Comparison of ENCODE assay signal across 29 mouse cellular contexts in genomic region chr1:37379536-37379935, GRCm38 (mm10). TPM values are rescaled to one million over a fixed set of nuclear protein-coding genes. Genes with fewer than 3 reads are reported as not detected.
DNase-seq lines count a peak whose midpoint lies in the region; ATAC-seq and TF ChIP-seq lines count a peak whose summit lies in the region.
"Had no signal": no experiment of that assay in that cellular context is flagged by ENCODE, and none has a peak within 500 bp of the region (broad histone marks: within the 10 kb centered on the region; RNA-seq: fewer than 3 reads in every experiment).

No protein-coding gene starts in this region.

- peaks cover 29% of the 10 kb centered on the region for H3K4me1 ChIP-seq in cerebellum, adult 2 months (ENCODE audit: control insufficient read depth, insufficient read depth, low read length)
- no peaks in the 10 kb centered on the region for H3K4me1 ChIP-seq in hindbrain, postnatal 0 days (ENCODE audit: insufficient read depth, low read length)
- H3K4me1 ChIP-seq in hindbrain, embryonic 16.5 days (ENCODE audit: control insufficient read depth, insufficient read depth, low read depth, low read length) = no peaks in the 10 kb centered on the region
- H3K4me1 ChIP-seq in limb, embryonic 10.5 days = peaks cover 25% of the 10 kb centered on the region
- H3K4me1 ChIP-seq: hindbrain, embryonic 12.5 days; limb, embryonic 12.5 days; liver, embryonic 12.5 days had no signal

- no peak for TF ChIP-seq CTCF in cerebellum, adult 2 months (IDR thresholded peaks at IDR 0.05; ENCODE audit: borderline replicate concordance, insufficient read depth, low read depth, low read length)
- TF ChIP-seq CTCF in hindbrain, postnatal 0 days (IDR thresholded peaks at IDR 0.05; ENCODE audit: low read depth) = no peak

- peaks cover 43% of the 10 kb centered on the region; the same call in 1 of the 2 replicates for H3K36me3 ChIP-seq in hindbrain, postnatal 0 days (ENCODE audit: insufficient read depth, low read length)
- H3K36me3 ChIP-seq in hindbrain, embryonic 16.5 days (ENCODE audit: control insufficient read depth, insufficient read depth, low read length) = peaks cover 15% of the 10 kb centered on the region
- 0 out of 2 replicates have a peak, but pooled peaks cover 3% of the 10 kb centered on the region for H3K36me3 ChIP-seq in limb, embryonic 10.5 days
- H3K36me3 ChIP-seq: G1E had no signal

- ATAC-seq in hindbrain, postnatal 0 days = 0 out of 2 replicates have a peak, but pooled peaks have one; percentile 21
- ATAC-seq in hindbrain, embryonic 16.5 days = no peak
- ATAC-seq: forebrain, embryonic 13.5 days; intestine, embryonic 16.5 days; liver, embryonic 12.5 days; Patski had no signal

- no peak for TF ChIP-seq POLR2A in cerebellum, adult 2 months (IDR thresholded peaks at IDR 0.05; ENCODE audit: borderline replicate concordance, insufficient read depth, low read length)

- DNase-seq in cerebellum, adult 2 months = peak; percentile 61 to 71
- DNase-seq in cerebellum, postnatal 4 days (ENCODE audit: low spot score in 2 of 2) = no peak
- DNase-seq in hindbrain, postnatal 0 days (ENCODE audit: low spot score) = no peak
- DNase-seq in cerebellum, adult 8-10 months = peak; percentile 43
- no peak for DNase-seq in limb, embryonic 10.5 days (ENCODE audit: low spot score)
- DNase-seq in frontal cortex, postnatal 25 days (ENCODE audit: low spot score in 2 of 2) = no peak
- DNase-seq in spleen, postnatal 4 days (ENCODE audit: low spot score in 2 of 2) = no peak
- DNase-seq: adrenal gland, postnatal 36 days; B cell, adult 2 months; heart, adult 11 months; heart, postnatal 10 days; kidney, adult 9 months; kidney, postnatal 25 days; lung, adult 2 months; lung, postnatal 4 days; midbrain, embryonic 14.5 days; thymus, postnatal 25 days had no signal

- H3K9me3 ChIP-seq in hindbrain, postnatal 0 days (ENCODE audit: low read length) = no peaks in the 10 kb centered on the region
- no peaks in the 10 kb centered on the region for H3K9me3 ChIP-seq in hindbrain, embryonic 16.5 days (ENCODE audit: control insufficient read depth, low read length)
- H3K9me3 ChIP-seq in limb, embryonic 10.5 days (replicated peaks) = no peaks in the 10 kb centered on the region
- H3K9me3 ChIP-seq: forebrain, embryonic 13.5 days; G1E; heart, embryonic 12.5 days; hindbrain, embryonic 12.5 days; limb, embryonic 12.5 days; liver, embryonic 12.5 days had no signal

- H3K27ac ChIP-seq in cerebellum, adult 2 months (ENCODE audit: insufficient read depth, low read length) = peak overlapping the region; percentile 15; the same call in 1 of the 2 replicates
- H3K27ac ChIP-seq in hindbrain, postnatal 0 days = no peak overlapping the region
- H3K27ac ChIP-seq in hindbrain, embryonic 16.5 days (ENCODE audit: low read depth, low read length) = no peak overlapping the region
- H3K27ac ChIP-seq in limb, embryonic 10.5 days = peak overlapping the region; percentile 2; the same call in 1 of the 2 replicates
- H3K27ac ChIP-seq: forebrain, embryonic 13.5 days; gastrocnemius, adult 2 months; hindbrain, embryonic 12.5 days; layer of hippocampus, adult 2 months; limb, embryonic 12.5 days; liver, embryonic 12.5 days had no signal

- no peaks in the 10 kb centered on the region for H3K27me3 ChIP-seq in cerebellum, adult 2 months (ENCODE audit: control insufficient read depth, insufficient read depth, low read length)
- no peaks in the 10 kb centered on the region for H3K27me3 ChIP-seq in hindbrain, postnatal 0 days (ENCODE audit: insufficient read depth, low read length)
- H3K27me3 ChIP-seq in hindbrain, embryonic 16.5 days (replicated peaks; ENCODE audit: control insufficient read depth, insufficient read depth, low read length) = no peaks in the 10 kb centered on the region
- H3K27me3 ChIP-seq in limb, embryonic 10.5 days (ENCODE audit: low read depth, poor library complexity, severe bottlenecking) = no peaks in the 10 kb centered on the region
- H3K27me3 ChIP-seq: CH12.LX; forebrain, embryonic 13.5 days; heart, embryonic 12.5 days; hindbrain, embryonic 12.5 days; limb, embryonic 12.5 days; liver, embryonic 12.5 days; Patski had no signal

- H3K4me2 ChIP-seq in hindbrain, postnatal 0 days (ENCODE audit: low read depth, low read length) = no peak overlapping the region
- H3K4me2 ChIP-seq in hindbrain, embryonic 16.5 days (ENCODE audit: low read length) = no peak overlapping the region
- H3K4me2 ChIP-seq: forebrain, embryonic 13.5 days; heart, embryonic 12.5 days; hindbrain, embryonic 12.5 days; limb, embryonic 12.5 days; liver, embryonic 12.5 days had no signal

- H3K4me3 ChIP-seq in cerebellum, adult 2 months (replicated peaks; ENCODE audit: insufficient read depth, low read depth, low read length) = no peak overlapping the region
- H3K4me3 ChIP-seq in hindbrain, postnatal 0 days (ENCODE audit: low read length) = no peak overlapping the region
- no peak overlapping the region for H3K4me3 ChIP-seq in hindbrain, embryonic 16.5 days (ENCODE audit: low read length)
- H3K4me3 ChIP-seq in limb, embryonic 10.5 days = no peak overlapping the region
- H3K4me3 ChIP-seq: forebrain, embryonic 13.5 days; gastrocnemius, adult 2 months; heart, embryonic 12.5 days; hindbrain, embryonic 12.5 days; layer of hippocampus, adult 2 months; limb, embryonic 12.5 days; liver, embryonic 12.5 days had no signal

- H3K9ac ChIP-seq in hindbrain, postnatal 0 days (replicated peaks; ENCODE audit: low read length) = no peak overlapping the region
- H3K9ac ChIP-seq in hindbrain, embryonic 16.5 days (ENCODE audit: low read depth, low read length) = no peak overlapping the region
- H3K9ac ChIP-seq: forebrain, embryonic 13.5 days; heart, embryonic 12.5 days; hindbrain, embryonic 12.5 days; limb, embryonic 12.5 days; liver, embryonic 12.5 days had no signal

- WGBS in cerebellum, adult 2 months = 25% methylated on average over 4 of the region's 4 CpGs
- WGBS in hindbrain, postnatal 0 days = 60% methylated on average over 4 of the region's 4 CpGs
- WGBS in hindbrain, embryonic 16.5 days = 72% methylated on average over 4 of the region's 4 CpGs
- WGBS in limb, embryonic 10.5 days = 53% methylated on average over 4 of the region's 4 CpGs

RNA-seq across cellular contexts. Expression of gene Coa5, which starts 50.4 kb away (rescaled TPM):
- polyA plus RNA-seq in cerebellum, adult 2 months (2012; rRNA removed) = 50.3 and 53.0 TPM in 2 replicates
- 44.4 and 48.7 TPM in 2 replicates for total RNA-seq in hindbrain, postnatal 0 days (2014; rRNA removed)
- 40.9 and 43.7 TPM in 2 replicates for polyA plus RNA-seq in hindbrain, postnatal 0 days (2015; fragmentation: Nextera tagmentation; extraction: Ambion mirVana)
- 60.4 and 66.2 TPM in 2 replicates for polyA plus RNA-seq in hindbrain, embryonic 16.5 days (2015; fragmentation: Nextera tagmentation; extraction: Ambion mirVana)
- polyA plus RNA-seq in limb, embryonic 10.5 days (2016; fragmentation: Nextera tagmentation; extraction: Ambion mirVana) = 57.5 and 63.1 TPM in 2 replicates

RNA-seq across cellular contexts. Expression of gene Unc50, which starts 50.4 kb away (rescaled TPM):
- polyA plus RNA-seq in cerebellum, adult 2 months (2012; rRNA removed) = 96.5 and 105 TPM in 2 replicates
- 63.4 and 70.8 TPM in 2 replicates for total RNA-seq in hindbrain, postnatal 0 days (2014; rRNA removed)
- 135 and 138 TPM in 2 replicates for polyA plus RNA-seq in hindbrain, postnatal 0 days (2015; fragmentation: Nextera tagmentation; extraction: Ambion mirVana)
- 122 and 127 TPM in 2 replicates for polyA plus RNA-seq in hindbrain, embryonic 16.5 days (2015; fragmentation: Nextera tagmentation; extraction: Ambion mirVana)
- polyA plus RNA-seq in limb, embryonic 10.5 days (2016; fragmentation: Nextera tagmentation; extraction: Ambion mirVana) = 102 and 115 TPM in 2 replicates

Comparison
In these comparisons a context has a peak if more than half of its experiments do, and no peak if none do; other contexts are left out.
1. DNase-seq: peak in cerebellum, adult 2 months (2 of 2) and cerebellum, adult 8-10 months (single experiment); none in cerebellum, postnatal 4 days (0 of 2), hindbrain, postnatal 0 days (single experiment), limb, embryonic 10.5 days (single experiment), frontal cortex, postnatal 25 days (0 of 2) and spleen, postnatal 4 days (0 of 2).
2. H3K27ac ChIP-seq: peak in cerebellum, adult 2 months (single experiment) and limb, embryonic 10.5 days (single experiment); none in hindbrain, postnatal 0 days (single experiment) and hindbrain, embryonic 16.5 days (single experiment).